Mouse (Mus musculus) intestine, postnatal 0 days (tissue): Measurements from ENCODE around the gene Matn4. TPM values are rescaled to one million over a fixed set of nuclear protein-coding genes. Genes with fewer than 3 reads are reported as not detected.

Experiments
- ATAC-seq: fragments of 200-750 bp; cut with Nextera tagmentation; 2 replicates; pipeline ENCODE4 v1.8.0; 2017; ENCODE audit warnings: mild to moderate bottlenecking, moderate TSS enrichment, moderate library complexity
- H3K27ac ChIP-seq: fragments of 300-500 bp; sonication (generic); 2 replicates; pipeline ENCODE4 v1.5.1; 2014; ENCODE audit warnings: mild to moderate bottlenecking, low read depth, low read length, moderate library complexity
- H3K27me3 ChIP-seq: fragments of 300-500 bp; sonication (generic); replicated peaks from 2 replicates; pipeline ENCODE4 v1.6.1; 2014; ENCODE audit warnings: low read length, mixed read lengths; ENCODE audit not compliant: control insufficient read depth, insufficient read depth
- H3K36me3 ChIP-seq: fragments of 300-500 bp; sonication (generic); 2 replicates; pipeline ENCODE4 v1.6.1; 2014; ENCODE audit warnings: mild to moderate bottlenecking, moderate library complexity; ENCODE audit not compliant: control insufficient read depth, insufficient read depth
- H3K4me1 ChIP-seq: fragments of 300-500 bp; sonication (generic); replicated peaks from 2 replicates; pipeline ENCODE4 v1.6.1; 2014; ENCODE audit warnings: antibody characterized with exemption, low read length, mixed read lengths; ENCODE audit not compliant: control insufficient read depth, insufficient read depth
- H3K4me2 ChIP-seq: fragments of 300-500 bp; sonication (generic); replicated peaks from 2 replicates; pipeline ENCODE4 v1.6.1; 2014; ENCODE audit warnings: low read depth, mild to moderate bottlenecking, moderate library complexity
- H3K4me3 ChIP-seq: fragments of 300-500 bp; sonication (generic); 2 replicates; pipeline ENCODE4 v1.5.1; 2014; ENCODE audit warnings: low read depth, low read length
- H3K9ac ChIP-seq: fragments of 300-500 bp; sonication (generic); 2 replicates; pipeline ENCODE4 v1.6.1; 2014; ENCODE audit warnings: mild to moderate bottlenecking, low read depth, low read length
- H3K9me3 ChIP-seq: fragments of 300-500 bp; sonication (generic); 2 replicates; pipeline ENCODE4 v1.6.1; 2016; ENCODE audit warnings: mixed run types; ENCODE audit not compliant: control insufficient read depth
- CTCF ChIP-seq: sonication (generic); IDR thresholded peaks from 2 replicates; pipeline ENCODE4 v1.5.1; 2016; ENCODE audit warnings: low read depth, mild to moderate bottlenecking, control low read depth, antibody characterized with exemption, moderate library complexity
- WGBS: fragments of 180-500 bp; shearing (Covaris S2); extraction: QIAGEN DNeasy Blood & Tissue Kit; methylation state at CpG from one replicate; pipeline ENCODE4 v1.1.7; 2014; 5-methylcytosine and 5-hydroxymethylcytosine counted together
- polyA plus RNA-seq: library from polyadenylated mRNA; unstranded; fragments of >200 nt; fragmentation: Nextera tagmentation; extraction: Ambion mirVana; gene quantifications from 2 replicates; pipeline ENCODE4 v1.2.1, GENCODE M21; 2015

The Matn4 gene
- polyA plus RNA-seq, 1 experiment from 2014 or later, result 2.4 TPM

DNA sequence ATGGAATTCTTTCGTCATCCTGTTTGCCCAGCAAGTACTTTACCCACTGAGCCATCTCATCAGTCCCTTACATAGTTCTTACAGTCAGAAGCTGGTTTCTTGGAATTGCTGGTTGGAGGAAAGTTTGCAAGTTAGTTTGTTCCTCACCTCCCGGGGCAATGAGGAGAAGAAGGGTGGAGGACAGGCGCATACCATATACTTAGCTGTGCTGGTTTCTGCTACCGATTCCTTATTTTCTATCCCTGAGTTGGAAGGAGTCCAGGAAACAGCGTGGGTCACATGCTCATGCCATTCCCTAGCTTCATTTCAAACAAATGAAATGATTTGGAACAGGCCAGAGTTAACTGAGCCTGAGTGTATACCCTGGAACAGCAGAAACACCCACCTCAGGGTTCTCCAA is 44.0 kb upstream of the Matn4 start:
- H3K4me2 ChIP-seq, result no peak overlapping the region
- H3K36me3 ChIP-seq, result no peaks in the 10 kb centered on the region
- ATAC-seq, result no peak
- no peaks in the 10 kb centered on the region for H3K9me3 ChIP-seq
- no peak overlapping the region for H3K4me3 ChIP-seq
- 46% methylated on average over 5 of the region's 5 CpGs for WGBS
- no peak overlapping the region for H3K27ac ChIP-seq
- H3K27me3 ChIP-seq, result no peaks in the 10 kb centered on the region
- H3K4me1 ChIP-seq, result peaks cover 4% of the 10 kb centered on the region; the same call in 1 of the 2 replicates
- H3K9ac ChIP-seq, result no peak overlapping the region
- TF ChIP-seq CTCF, result no peak

DNA sequence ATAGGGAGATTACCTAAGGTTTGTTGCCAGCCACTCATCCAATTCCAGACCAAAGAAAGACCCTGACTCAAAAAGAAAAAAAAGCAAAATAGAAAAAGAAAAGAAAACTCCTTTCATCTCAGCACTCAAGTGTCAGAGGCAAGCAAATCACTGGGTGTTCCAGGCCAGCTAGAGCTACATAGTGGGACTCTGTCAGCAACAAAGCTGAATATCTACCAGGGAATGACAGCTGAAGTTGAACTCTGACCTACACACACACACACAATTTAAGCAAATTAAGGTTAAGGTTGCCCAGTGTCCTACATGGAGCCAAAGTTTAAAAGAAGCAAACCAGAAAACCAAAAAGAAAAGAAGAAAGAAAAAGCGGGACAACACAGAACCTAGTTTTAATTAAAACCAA is 43.2 kb upstream of the Matn4 start:
- H3K4me3 ChIP-seq, result no peak overlapping the region
- WGBS, result 92% methylated on average over 1 of the region's 1 CpGs
- no peak for TF ChIP-seq CTCF
- H3K36me3 ChIP-seq, result no peaks in the 10 kb centered on the region
- no peaks in the 10 kb centered on the region for H3K9me3 ChIP-seq
- ATAC-seq, result no peak
- no peaks in the 10 kb centered on the region for H3K27me3 ChIP-seq
- peaks cover 3% of the 10 kb centered on the region; the same call in 1 of the 2 replicates for H3K4me1 ChIP-seq
- no peak overlapping the region for H3K27ac ChIP-seq
- H3K9ac ChIP-seq, result no peak overlapping the region
- no peak overlapping the region for H3K4me2 ChIP-seq

DNA sequence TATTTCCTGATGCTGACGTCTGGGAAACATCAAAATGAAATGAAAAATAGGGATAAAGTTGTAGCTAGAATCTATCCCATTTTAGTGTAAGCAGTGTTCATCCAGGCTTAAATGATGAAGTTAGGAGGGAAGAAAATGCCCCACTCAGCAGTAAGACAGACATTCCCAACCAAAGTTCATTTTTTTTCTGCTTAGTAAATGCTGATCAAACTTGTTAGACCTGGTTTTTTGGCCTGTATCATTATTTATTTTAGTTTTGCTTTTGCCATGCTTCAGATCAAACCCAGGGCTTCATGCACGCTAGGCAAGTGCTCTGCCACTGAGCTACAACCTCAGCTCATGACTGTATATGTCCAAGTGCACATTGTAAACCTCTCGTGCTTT is 41.1 kb upstream of the Matn4 start:
- no peak for TF ChIP-seq CTCF
- Histone ChIP-seq H3K27ac (no peak overlapping the region), H3K4me1 (peaks cover 3% of the 10 kb centered on the region; the same call in 1 of the 2 replicates), H3K36me3 (no peaks in the 10 kb centered on the region), H3K4me3 (no peak overlapping the region), H3K9me3 (no peaks in the 10 kb centered on the region), H3K4me2 (no peak overlapping the region), H3K9ac (no peak overlapping the region), H3K27me3 (no peaks in the 10 kb centered on the region)
- 75% methylated on average over 3 of the region's 3 CpGs for WGBS
- ATAC-seq, result no peak

GRCm38 (mm10) chr2:164445399-164446085 is 40.6 kb upstream of the Matn4 start:
- Histone ChIP-seq H3K9ac (no peak overlapping the region), H3K27me3 (no peaks in the 10 kb centered on the region), H3K27ac (no peak overlapping the region), H3K9me3 (no peaks in the 10 kb centered on the region), H3K4me3 (no peak overlapping the region), H3K4me1 (peaks cover 3% of the 10 kb centered on the region; the same call in 1 of the 2 replicates), H3K4me2 (no peak overlapping the region), H3K36me3 (no peaks in the 10 kb centered on the region)
- TF ChIP-seq CTCF, result no peak
- ATAC-seq, result no peak
- WGBS, result 73% methylated on average over 3 of the region's 3 CpGs

GRCm38 (mm10) chr2:164444701-164445100 is 39.7 kb upstream of the Matn4 start:
- no peak overlapping the region for H3K4me3 ChIP-seq
- no peaks in the 10 kb centered on the region for H3K9me3 ChIP-seq
- no peak overlapping the region for H3K9ac ChIP-seq
- H3K27me3 ChIP-seq, result no peaks in the 10 kb centered on the region
- WGBS, result 62% methylated on average over 2 of the region's 2 CpGs
- no peak overlapping the region for H3K27ac ChIP-seq
- TF ChIP-seq CTCF, result no peak
- no peak for ATAC-seq
- H3K4me2 ChIP-seq, result no peak overlapping the region
- peaks cover 3% of the 10 kb centered on the region; the same call in 1 of the 2 replicates for H3K4me1 ChIP-seq
- no peaks in the 10 kb centered on the region for H3K36me3 ChIP-seq

GRCm38 (mm10) chr2:164443460-164444000 is 38.6 kb upstream of the Matn4 start, which contains the start of gene Sdc4:
Gene Sdc4, minus strand, starts transcription at chr2:164443887.
- Histone ChIP-seq H3K4me1 (peaks cover 3% of the 10 kb centered on the region; the same call in 1 of the 2 replicates), H3K36me3 (no peaks in the 10 kb centered on the region), H3K4me2 (peak within 1 kb of the TSS; percentile 89), H3K4me3 (peak within 1 kb of the TSS; percentile 73), H3K27ac (peak within 1 kb of the TSS; percentile 71), H3K9me3 (no peaks in the 10 kb centered on the region), H3K27me3 (no peaks in the 10 kb centered on the region), H3K9ac (peak within 1 kb of the TSS; percentile 76)
- TF ChIP-seq CTCF, result no peak
- 14% methylated on average over 18 of the region's 18 CpGs for WGBS
- ATAC-seq, result no peak
